Mouse (Mus musculus): ENCODE data around the gene Stab1. TPM values are rescaled to one million over a fixed set of nuclear protein-coding genes. Genes with fewer than 3 reads are reported as not detected.

Gene Stab1
- polyA plus RNA-seq, 1 experiment from 2014 or later, result 22.8 TPM

- H3K9me3 ChIP-seq, result no peaks in the 10 kb centered on the region
- no peak overlapping the region for H3K9ac ChIP-seq
- no peak overlapping the region for H3K4me3 ChIP-seq
- H3K4me1 ChIP-seq, result peaks cover 41% of the 10 kb centered on the region
- no peaks in the 10 kb centered on the region for H3K27me3 ChIP-seq (replicated peaks)
- H3K4me2 ChIP-seq, result 0 out of 2 replicates have a peak overlapping the region, but pooled peaks have one; percentile 29
- 96% methylated on average over 8 of the region's 8 CpGs for WGBS
- peaks cover 8% of the 10 kb centered on the region; the same call in 1 of the 2 replicates for H3K36me3 ChIP-seq (replicated peaks)
- H3K27ac ChIP-seq, result no peak overlapping the region
- no peak for ATAC-seq (replicated peaks)
Observed at GRCm38 (mm10) chr14:31126826-31127225, 41.6 kb downstream of the Stab1 start.

DNA sequence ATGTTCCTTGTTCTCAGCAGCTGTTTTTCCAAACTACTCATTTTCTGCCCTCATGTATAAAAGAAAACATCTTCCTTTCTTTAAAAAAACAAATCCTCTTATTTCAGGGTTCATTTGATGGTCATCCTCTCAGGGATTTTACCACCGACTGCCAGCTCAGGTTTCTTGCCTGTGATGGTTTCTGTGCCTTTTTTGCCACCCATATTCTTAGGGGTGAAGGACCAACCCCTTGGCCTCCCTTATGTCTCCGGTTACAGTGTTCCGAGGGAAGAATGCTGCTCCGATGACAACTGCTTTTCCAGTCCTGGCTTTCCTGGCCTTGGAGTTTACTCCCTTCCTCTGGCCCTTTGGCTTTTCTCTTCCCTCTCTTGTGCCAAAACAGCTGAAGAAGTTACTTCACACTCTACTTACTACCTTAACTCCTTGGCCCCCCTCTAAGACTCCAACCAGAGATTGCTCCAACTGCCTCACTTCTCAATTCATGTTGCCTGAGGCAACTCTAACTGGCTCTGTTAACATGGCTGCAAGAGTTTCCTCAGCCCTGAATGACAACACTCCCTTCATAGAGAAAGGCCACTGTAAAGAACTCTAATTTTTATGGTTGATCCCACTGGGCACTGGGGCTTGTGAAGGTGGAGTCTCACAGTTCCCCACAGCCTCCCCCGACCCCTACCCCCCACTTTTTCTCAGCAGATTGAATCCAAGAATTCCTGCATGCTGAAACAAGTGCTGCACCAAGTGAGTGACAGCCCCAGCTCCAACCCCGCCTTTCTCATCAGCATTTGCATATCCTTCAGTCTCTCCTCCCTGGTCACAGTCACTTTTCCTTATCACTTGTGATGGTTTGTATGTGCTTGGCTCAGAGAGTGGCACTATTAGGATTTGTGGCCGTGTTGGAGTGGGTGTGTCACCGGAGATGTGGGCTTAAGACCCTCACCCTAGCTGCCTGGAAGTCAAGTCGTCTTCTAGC lies 43.0 kb downstream of the Stab1 start:
- Histone ChIP-seq H3K9me3 (no peaks in the 10 kb centered on the region), H3K36me3 (replicated peaks) (peaks cover 13% of the 10 kb centered on the region; the same call in 1 of the 2 replicates), H3K4me1 (peaks cover 34% of the 10 kb centered on the region), H3K4me3 (no peak overlapping the region), H3K27me3 (replicated peaks) (no peaks in the 10 kb centered on the region), H3K27ac (no peak overlapping the region), H3K4me2 (no peak overlapping the region), H3K9ac (no peak overlapping the region; the same call in 1 of the 2 replicates)
- WGBS, result 71% methylated on average over 9 of the region's 9 CpGs
- no peak for ATAC-seq (replicated peaks)

DNA sequence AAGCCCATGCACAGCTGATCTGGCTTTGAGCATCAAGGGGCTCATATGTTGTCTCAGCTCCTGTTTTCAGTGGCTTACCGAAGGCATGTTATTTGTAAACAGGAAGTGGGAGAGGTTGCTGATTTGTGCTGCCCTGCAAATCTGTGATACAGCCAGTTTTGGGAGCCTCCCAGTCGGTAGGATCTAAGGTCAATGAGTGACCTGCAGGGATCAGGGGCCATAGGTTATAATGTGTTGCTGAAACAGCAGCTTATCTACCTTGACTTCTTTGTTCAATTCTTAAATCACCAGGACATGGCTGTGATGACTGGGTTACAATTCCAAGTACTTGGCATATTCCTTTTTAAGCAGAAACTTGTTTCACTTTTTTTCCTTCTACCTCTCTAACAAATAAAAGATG lies 52.9 kb downstream of the Stab1 start:
- WGBS, result 71% methylated on average over 2 of the region's 2 CpGs
- Histone ChIP-seq H3K27ac (no peak overlapping the region), H3K4me3 (no peak overlapping the region), H3K9ac (no peak overlapping the region), H3K27me3 (replicated peaks) (no peaks in the 10 kb centered on the region), H3K4me2 (no peak overlapping the region), H3K4me1 (no peaks in the 10 kb centered on the region), H3K9me3 (no peaks in the 10 kb centered on the region), H3K36me3 (replicated peaks) (peaks cover 42% of the 10 kb centered on the region)
- no peak for ATAC-seq (replicated peaks)

DNA sequence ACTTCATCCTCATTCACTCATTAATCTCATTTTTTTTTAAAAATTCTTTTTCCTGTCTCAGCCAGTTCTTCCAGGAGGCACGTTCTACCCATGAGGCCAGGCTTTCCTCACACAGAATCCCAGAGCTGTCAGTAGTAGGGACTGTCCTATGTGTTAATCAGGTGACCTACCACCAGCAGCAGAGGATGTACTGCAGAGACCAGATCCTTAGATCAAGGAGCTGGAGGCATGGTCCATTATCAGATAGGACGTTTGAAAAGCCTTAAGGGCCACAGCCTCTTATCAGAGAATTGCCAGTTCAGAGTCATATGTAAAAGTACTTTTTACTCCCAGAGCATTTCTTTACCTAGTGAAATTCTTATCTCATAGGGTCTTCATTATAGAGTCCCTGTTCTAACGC lies 54.4 kb downstream of the Stab1 start:
- Histone ChIP-seq H3K4me1 (no peaks in the 10 kb centered on the region), H3K9ac (no peak overlapping the region), H3K4me3 (no peak overlapping the region), H3K27me3 (replicated peaks) (no peaks in the 10 kb centered on the region), H3K27ac (no peak overlapping the region), H3K4me2 (no peak overlapping the region), H3K9me3 (no peaks in the 10 kb centered on the region), H3K36me3 (replicated peaks) (peaks cover 51% of the 10 kb centered on the region)
- no peak for ATAC-seq (replicated peaks)
- WGBS, result 86% methylated on average over 3 of the region's 3 CpGs

- no peaks in the 10 kb centered on the region for H3K9me3 ChIP-seq
- H3K4me1 ChIP-seq, result no peaks in the 10 kb centered on the region
- H3K4me2 ChIP-seq, result no peak overlapping the region
- H3K27ac ChIP-seq, result no peak overlapping the region
- H3K27me3 ChIP-seq (replicated peaks), result no peaks in the 10 kb centered on the region
- H3K9ac ChIP-seq, result no peak overlapping the region
- ATAC-seq (replicated peaks), result no peak
- WGBS, result 88% methylated on average over 5 of the region's 5 CpGs
- H3K4me3 ChIP-seq, result no peak overlapping the region
- H3K36me3 ChIP-seq (replicated peaks), result peaks cover 52% of the 10 kb centered on the region
Observed at GRCm38 (mm10) chr14:31112187-31112586, 56.3 kb downstream of the Stab1 start.

GRCm38 (mm10) chr14:31110613-31111012 lies 57.8 kb downstream of the Stab1 start:
- Histone ChIP-seq H3K9ac (no peak overlapping the region), H3K27me3 (replicated peaks) (no peaks in the 10 kb centered on the region), H3K4me2 (no peak overlapping the region), H3K9me3 (no peaks in the 10 kb centered on the region), H3K27ac (no peak overlapping the region), H3K36me3 (replicated peaks) (peaks cover 62% of the 10 kb centered on the region), H3K4me3 (no peak overlapping the region), H3K4me1 (no peaks in the 10 kb centered on the region)
- 80% methylated on average over 3 of the region's 3 CpGs for WGBS
- no peak for ATAC-seq (replicated peaks)

- no peak overlapping the region for H3K27ac ChIP-seq
- H3K36me3 ChIP-seq (replicated peaks), result peaks cover 45% of the 10 kb centered on the region
- no peak for ATAC-seq (replicated peaks)
- no peaks in the 10 kb centered on the region for H3K4me1 ChIP-seq
- no peak overlapping the region for H3K9ac ChIP-seq
- no peak overlapping the region for H3K4me3 ChIP-seq
- no peaks in the 10 kb centered on the region for H3K9me3 ChIP-seq
- 97% methylated on average over 2 of the region's 2 CpGs for WGBS
- H3K4me2 ChIP-seq, result no peak overlapping the region
- H3K27me3 ChIP-seq (replicated peaks), result no peaks in the 10 kb centered on the region
Observed at GRCm38 (mm10) chr14:31105156-31105555, 63.3 kb downstream of the Stab1 start.

DNA sequence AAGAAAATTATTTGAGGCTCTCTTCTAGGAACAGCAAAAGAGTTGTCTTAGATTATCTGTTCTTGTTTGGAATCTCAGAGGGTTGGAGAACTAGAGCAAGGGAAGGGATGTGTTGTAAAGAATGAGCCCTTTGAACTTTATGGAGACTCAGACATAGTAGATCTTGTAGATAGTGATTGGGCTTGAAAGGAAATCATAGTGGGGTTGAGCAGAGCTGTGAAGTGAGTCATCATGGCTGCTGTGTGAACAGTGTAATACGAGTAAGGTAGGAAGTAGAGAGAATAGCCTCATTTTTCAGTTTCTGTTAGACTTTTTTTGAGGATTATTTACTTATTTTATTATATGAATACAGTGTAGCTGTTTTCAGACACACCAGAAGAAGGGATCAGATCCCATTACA lies 78.5 kb downstream of the Stab1 start:
- no peaks in the 10 kb centered on the region for H3K27me3 ChIP-seq (replicated peaks)
- H3K9ac ChIP-seq, result no peak overlapping the region
- H3K4me3 ChIP-seq, result no peak overlapping the region
- H3K4me1 ChIP-seq, result no peaks in the 10 kb centered on the region
- no peaks in the 10 kb centered on the region for H3K9me3 ChIP-seq
- H3K36me3 ChIP-seq (replicated peaks), result peaks cover 54% of the 10 kb centered on the region
- no peak for ATAC-seq (replicated peaks)
- WGBS, result 89% methylated on average over 1 of the region's 1 CpGs
- H3K4me2 ChIP-seq, result no peak overlapping the region
- H3K27ac ChIP-seq, result no peak overlapping the region

Other genes starting within 250 kb of the Stab1 start
- gene Itih3, start 244.9 kb downstream of the Stab1 start, polyA plus RNA-seq (2015; fragmentation: Nextera tagmentation; extraction: Ambion mirVana), result 1.1 and 1.3 TPM in 2 replicates
- 0.05 TPM in 1 of 2 replicates, not detected in the other for gene Itih1, start 225.4 kb downstream of the Stab1 start, polyA plus RNA-seq (2015; fragmentation: Nextera tagmentation; extraction: Ambion mirVana)
- 17.2 and 18.1 TPM in 2 replicates for gene Nek4, start 217.3 kb downstream of the Stab1 start, polyA plus RNA-seq (2015; fragmentation: Nextera tagmentation; extraction: Ambion mirVana)
- gene Glt8d1, start 167.2 kb downstream of the Stab1 start, polyA plus RNA-seq (2015; fragmentation: Nextera tagmentation; extraction: Ambion mirVana), result 53.0 and 63.3 TPM in 2 replicates
- gene Spcs1, start 167.0 kb downstream of the Stab1 start, polyA plus RNA-seq (2015; fragmentation: Nextera tagmentation; extraction: Ambion mirVana), result 273 and 290 TPM in 2 replicates
- gene Pbrm1, start 149.5 kb downstream of the Stab1 start, polyA plus RNA-seq (2015; fragmentation: Nextera tagmentation; extraction: Ambion mirVana), result 134 and 142 TPM in 2 replicates
- gene Gnl3, start 149.5 kb downstream of the Stab1 start, polyA plus RNA-seq (2015; fragmentation: Nextera tagmentation; extraction: Ambion mirVana), result 47.8 and 55.1 TPM in 2 replicates
- 51.1 and 51.3 TPM in 2 replicates for gene Smim4, start 39.7 kb downstream of the Stab1 start, polyA plus RNA-seq (2015; fragmentation: Nextera tagmentation; extraction: Ambion mirVana)
- 247 and 295 TPM in 2 replicates for gene Nt5dc2, start 37.6 kb downstream of the Stab1 start, polyA plus RNA-seq (2015; fragmentation: Nextera tagmentation; extraction: Ambion mirVana)
- gene Tnnc1, start 39.7 kb upstream of the Stab1 start, polyA plus RNA-seq (2015; fragmentation: Nextera tagmentation; extraction: Ambion mirVana), result 2.9 and 4.6 TPM in 2 replicates
- gene Nisch, start 48.3 kb upstream of the Stab1 start, polyA plus RNA-seq (2015; fragmentation: Nextera tagmentation; extraction: Ambion mirVana), result 420 and 426 TPM in 2 replicates
- gene Sema3g, start 49.2 kb upstream of the Stab1 start, polyA plus RNA-seq (2015; fragmentation: Nextera tagmentation; extraction: Ambion mirVana), result 0.65 and 0.86 TPM in 2 replicates
- gene Phf7, start 82.7 kb upstream of the Stab1 start, polyA plus RNA-seq (2015; fragmentation: Nextera tagmentation; extraction: Ambion mirVana), result 9.9 TPM in 2 replicates
- gene Bap1, start 82.8 kb upstream of the Stab1 start, polyA plus RNA-seq (2015; fragmentation: Nextera tagmentation; extraction: Ambion mirVana), result 124 and 130 TPM in 2 replicates
- gene Dnah1, start 155.3 kb upstream of the Stab1 start, polyA plus RNA-seq (2015; fragmentation: Nextera tagmentation; extraction: Ambion mirVana), result 4.6 and 4.9 TPM in 2 replicates
- 85.9 and 89.5 TPM in 2 replicates for gene Capn7, start 168.0 kb upstream of the Stab1 start, polyA plus RNA-seq (2015; fragmentation: Nextera tagmentation; extraction: Ambion mirVana)